Comparison of ENCODE assay signal across 9 mouse cellular contexts in the genomic region with DNA sequence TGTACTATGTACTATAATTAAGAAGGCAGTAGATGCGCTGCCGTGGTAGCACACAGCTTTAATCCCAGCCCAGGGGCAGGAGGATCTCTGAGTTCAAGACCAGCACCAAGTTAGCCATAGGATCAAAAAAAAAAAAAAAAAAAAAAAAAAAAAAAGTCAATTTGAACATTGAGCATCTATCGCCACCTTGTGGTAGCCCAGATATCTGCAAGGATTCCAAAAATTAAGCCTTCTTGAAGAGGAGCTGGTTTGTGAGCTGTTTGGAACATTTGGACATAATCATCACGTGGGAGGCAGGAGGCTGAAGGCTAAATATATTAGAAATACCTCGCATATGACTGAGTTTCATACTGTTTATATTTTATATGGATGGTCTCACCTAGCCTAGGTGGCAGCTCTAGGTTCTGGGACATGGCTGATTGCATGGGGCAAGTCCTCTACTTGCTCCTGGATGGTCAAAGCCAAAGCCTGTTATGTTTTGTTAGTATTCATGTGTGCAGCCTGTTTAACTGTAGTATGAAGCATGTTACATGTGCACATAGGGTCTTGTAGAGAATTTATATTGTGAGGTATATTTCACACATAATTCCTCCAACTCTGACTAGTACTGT. TPM values are rescaled to one million over a fixed set of nuclear protein-coding genes. Genes with fewer than 3 reads are reported as not detected.
DNase-seq lines count a peak whose midpoint lies in the region; ATAC-seq lines count a peak whose summit lies in the region.
"Had no signal": no experiment of that assay in that cellular context is flagged by ENCODE, and none has a peak within 500 bp of the region (broad histone marks: within the 10 kb centered on the region; RNA-seq: fewer than 3 reads in every experiment).

No protein-coding gene starts in this region.

- no peak overlapping the region for H3K4me2 ChIP-seq in kidney, embryonic 15.5 days
- H3K4me2 ChIP-seq: midbrain, embryonic 12.5 days had no signal

- H3K4me3 ChIP-seq in kidney, embryonic 15.5 days (replicated peaks): no peak overlapping the region
- H3K4me3 ChIP-seq: midbrain, embryonic 12.5 days had no signal

- intact Hi-C loops in heart, postnatal 14 days (cut with DNase I): loop anchor here (1.0 to 2.0 kb wide), 2 partner anchors 86 to 110 kb away; no protein-coding TSS in a partner anchor
- intact Hi-C loops in left cerebral cortex, postnatal 25 days (cut with DNase I): loop anchor here (1.0 to 5.0 kb wide), 4 partner anchors 35 to 200 kb away; a partner anchor contains a TSS

- no peaks in the 10 kb centered on the region for H3K9me3 ChIP-seq in kidney, embryonic 15.5 days (replicated peaks)
- H3K9me3 ChIP-seq: midbrain, embryonic 12.5 days had no signal

- ATAC-seq in kidney, embryonic 15.5 days (replicated peaks; ENCODE audit: low FRiP score): no peak

- DNase-seq in kidney, adult 18-20 months: peak; percentile 55
- peak; percentile 83 for DNase-seq in MN1 (ENCODE audit: low spot score)
- peak; percentile 81 for DNase-seq in cerebellum, adult 9-10 months
- DNase-seq in heart, postnatal 14 days: peak; percentile 48 to 76
- peak; percentile 60 to 77 for DNase-seq in left cerebral cortex, postnatal 25 days (ENCODE audit: low spot score in 2 of 2)
- peak; percentile 90 for DNase-seq in retina, embryonic 14.5 days (ENCODE audit: low spot score)
- peak; percentile 25 for DNase-seq in yolk sac, embryonic 10.5 days (ENCODE audit: low spot score)

- no peaks in the 10 kb centered on the region for H3K4me1 ChIP-seq in kidney, embryonic 15.5 days
- H3K4me1 ChIP-seq: midbrain, embryonic 12.5 days had no signal

- H3K27ac ChIP-seq in kidney, embryonic 15.5 days: no peak overlapping the region
- H3K27ac ChIP-seq: midbrain, embryonic 12.5 days had no signal

- no peaks in the 10 kb centered on the region for H3K36me3 ChIP-seq in kidney, embryonic 15.5 days
- H3K36me3 ChIP-seq: midbrain, embryonic 12.5 days had no signal

- no peak overlapping the region for H3K9ac ChIP-seq in kidney, embryonic 15.5 days
- H3K9ac ChIP-seq: midbrain, embryonic 12.5 days had no signal

- 7% methylated on average over 5 of the region's 5 CpGs for WGBS in kidney, embryonic 15.5 days

- H3K27me3 ChIP-seq in kidney, embryonic 15.5 days: no peaks in the 10 kb centered on the region
- H3K27me3 ChIP-seq: midbrain, embryonic 12.5 days had no signal

RNA-seq across cellular contexts. Expression of a gene that starts 21.6 kb away (rescaled TPM):
- polyA plus RNA-seq in kidney, embryonic 15.5 days (2015; fragmentation: Nextera tagmentation; extraction: Ambion mirVana): 23.8 and 25.7 TPM in 2 replicates
- total RNA-seq in heart, postnatal 14 days (2021): 10 to 100 TPM; 12.2 to 12.6 TPM
- total RNA-seq in left cerebral cortex, postnatal 25 days (2021): 10 to 100 TPM; 11.6 to 15.9 TPM

RNA-seq across cellular contexts. Expression of a gene that starts 22.3 kb away (rescaled TPM):
- polyA plus RNA-seq in kidney, embryonic 15.5 days (2015; fragmentation: Nextera tagmentation; extraction: Ambion mirVana): 58.4 and 63.5 TPM in 2 replicates
- total RNA-seq in heart, postnatal 14 days (2021): 10 to 100 TPM; 11.6 to 12.3 TPM
- total RNA-seq in left cerebral cortex, postnatal 25 days (2021): 10 to 100 TPM; 25.0 to 38.7 TPM

RNA-seq across cellular contexts. Expression of a gene that starts 36.7 kb away (rescaled TPM):
- 30.2 and 33.1 TPM in 2 replicates for polyA plus RNA-seq in kidney, embryonic 15.5 days (2015; fragmentation: Nextera tagmentation; extraction: Ambion mirVana)
- 10 to 100 TPM; 44.4 to 47.3 TPM for total RNA-seq in heart, postnatal 14 days (2021)
- 10 to 100 TPM; 56.7 to 65.8 TPM for total RNA-seq in left cerebral cortex, postnatal 25 days (2021)

Comparison
In these comparisons a context has a peak if more than half of its experiments do, and no peak if none do; other contexts are left out.
1. DNase-seq: peak in every context shown above with its lines; median percentile 90 in retina, embryonic 14.5 days; 83 in MN1; 81 in cerebellum, adult 9-10 months; 68 in left cerebral cortex, postnatal 25 days; 62 in heart, postnatal 14 days; 55 in kidney, adult 18-20 months; 25 in yolk sac, embryonic 10.5 days.